Mouse (Mus musculus) lung, postnatal 0 days (tissue): Measurements from ENCODE around the gene Il6st.

ENCODE experiments used
- CTCF ChIP-seq: IDR thresholded peaks from 2 replicates; pipeline ENCODE4 v1.5.1; 2016; ENCODE audit warnings: antibody characterized with exemption, mild to moderate bottlenecking
- EP300 ChIP-seq: IDR thresholded peaks from 2 replicates; pipeline ENCODE4 v1.6.1; 2016; ENCODE audit warnings: antibody characterized with exemption, mild to moderate bottlenecking, control low read depth

- TF ChIP-seq EP300, result no peak
- TF ChIP-seq CTCF, result no peak
Measured at GRCm38 (mm10) chr13:112433271-112433670, 30.6 kb upstream of the Il6st start.
